Mouse (Mus musculus): ENCODE results near the gene Pgap1. TPM values are rescaled to one million over a fixed set of nuclear protein-coding genes. Genes with fewer than 3 reads are reported as not detected.

Pgap1 gene
- polyA plus RNA-seq, 1 experiment from 2014 or later = 53.5 TPM

DNA sequence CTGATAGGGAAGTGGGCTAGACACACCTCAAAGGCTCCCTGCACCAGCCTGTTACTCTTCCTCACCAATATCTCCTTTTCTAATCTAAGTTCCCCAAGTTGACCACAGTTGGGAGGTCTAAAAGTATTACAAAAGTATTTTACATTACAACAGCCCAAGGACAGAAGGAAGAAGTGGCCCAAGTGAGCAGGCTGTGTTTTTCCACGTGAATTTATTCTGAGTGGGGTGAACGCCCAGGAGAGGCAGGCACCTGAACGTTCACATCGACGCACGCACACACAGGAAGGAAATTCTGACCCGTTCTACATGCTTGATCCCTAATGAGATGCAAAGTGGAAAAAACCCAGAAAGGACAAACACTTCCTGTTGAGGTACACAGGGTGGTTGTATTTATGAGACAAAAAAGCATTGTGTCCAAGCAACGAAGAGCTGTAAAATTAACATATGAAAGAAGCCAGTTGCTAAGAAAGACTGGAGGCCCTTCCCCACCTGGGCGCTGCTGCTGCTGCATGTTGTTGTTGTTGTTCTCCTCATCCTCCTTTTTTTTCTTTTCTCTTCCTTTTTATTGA lies 27.9 kb upstream of the Pgap1 start:
- H3K27me3 ChIP-seq (ENCODE audit: control insufficient read depth, insufficient read depth, low read length) = no peaks in the 10 kb centered on the region
- DNase-seq = peak; percentile 41
- H3K9me3 ChIP-seq (ENCODE audit: control insufficient read depth, low read length) = no peaks in the 10 kb centered on the region
- peak; percentile 55 for ATAC-seq (ENCODE audit: low FRiP score, low TSS enrichment)
- H3K4me2 ChIP-seq (ENCODE audit: low read length) = peak overlapping the region; percentile 29; the same call in 1 of the 2 replicates
- 0 out of 2 replicates have a peak overlapping the region, but pooled peaks have one; percentile 15 for H3K27ac ChIP-seq (replicated peaks; ENCODE audit: low read depth, low read length)
- peaks cover 9% of the 10 kb centered on the region for H3K4me1 ChIP-seq (ENCODE audit: control insufficient read depth, insufficient read depth, low read length)
- WGBS = 7% methylated on average over 9 of the region's 9 CpGs
- H3K4me3 ChIP-seq (replicated peaks; ENCODE audit: low read depth, low read length) = no peak overlapping the region
- H3K36me3 ChIP-seq (ENCODE audit: control insufficient read depth, insufficient read depth, low read length) = no peaks in the 10 kb centered on the region
- H3K9ac ChIP-seq (replicated peaks; ENCODE audit: low read length) = no peak overlapping the region

- peaks cover 9% of the 10 kb centered on the region for H3K4me1 ChIP-seq (ENCODE audit: control insufficient read depth, insufficient read depth, low read length)
- H3K4me3 ChIP-seq (replicated peaks; ENCODE audit: low read depth, low read length) = no peak overlapping the region
- H3K27me3 ChIP-seq (ENCODE audit: control insufficient read depth, insufficient read depth, low read length) = no peaks in the 10 kb centered on the region
- ATAC-seq (ENCODE audit: low FRiP score, low TSS enrichment) (no peak), DNase-seq (no peak)
- no peak overlapping the region for H3K4me2 ChIP-seq (ENCODE audit: low read length)
- H3K36me3 ChIP-seq (ENCODE audit: control insufficient read depth, insufficient read depth, low read length) = no peaks in the 10 kb centered on the region
- H3K9ac ChIP-seq (replicated peaks; ENCODE audit: low read length) = no peak overlapping the region
- no peaks in the 10 kb centered on the region for H3K9me3 ChIP-seq (ENCODE audit: control insufficient read depth, low read length)
- H3K27ac ChIP-seq (replicated peaks; ENCODE audit: low read depth, low read length) = no peak overlapping the region
- 50% methylated on average over 2 of the region's 2 CpGs for WGBS
Measured at GRCm38 (mm10) chr1:54584588-54585277, 27.2 kb upstream of the Pgap1 start.

DNA sequence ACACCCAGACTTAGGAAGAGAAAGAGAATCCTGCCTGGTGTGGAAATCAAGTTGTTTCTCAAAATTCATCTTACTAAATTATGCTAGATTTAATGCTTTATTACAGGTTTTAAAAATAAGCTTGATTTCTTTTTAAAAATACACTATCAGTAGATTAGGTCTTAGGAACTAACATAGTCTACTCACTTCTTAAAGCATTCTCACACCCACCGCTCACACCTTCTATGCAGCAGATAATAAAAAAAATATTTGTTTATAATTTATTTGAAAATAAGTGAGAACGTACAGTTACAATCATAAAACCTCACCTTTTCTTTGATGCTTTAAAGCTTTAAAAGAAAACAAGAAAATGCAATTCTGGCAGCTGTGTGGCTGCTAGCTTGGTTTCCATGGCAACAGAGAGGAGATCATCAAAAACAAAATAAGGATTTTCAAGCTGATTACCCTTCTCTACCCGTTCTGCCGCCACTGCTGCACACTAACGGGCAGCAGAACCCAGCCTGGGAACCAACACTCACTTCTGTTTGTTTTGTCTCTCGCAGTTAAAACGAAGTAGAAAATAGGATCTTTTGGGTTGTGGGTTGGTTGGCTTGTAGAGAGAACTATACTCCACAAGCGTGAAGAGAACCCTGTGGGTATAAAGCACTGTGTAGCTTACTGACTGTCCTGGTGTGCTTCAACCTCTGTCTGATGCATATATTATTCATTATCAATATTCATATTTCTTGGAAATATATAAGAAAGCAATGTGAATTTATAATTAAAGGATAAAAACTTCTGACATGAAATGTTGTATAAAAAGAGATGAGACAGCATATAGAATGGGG lies 21.1 kb upstream of the Pgap1 start:
- 15% methylated on average over 8 of the region's 8 CpGs for WGBS

GRCm38 (mm10) chr1:54569102-54569501 lies 11.6 kb upstream of the Pgap1 start:
- no peak for DNase-seq
- Histone ChIP-seq H3K4me2 (ENCODE audit: low read length) (no peak overlapping the region), H3K36me3 (ENCODE audit: control insufficient read depth, insufficient read depth, low read length) (no peaks in the 10 kb centered on the region), H3K27me3 (ENCODE audit: control insufficient read depth, insufficient read depth, low read length) (no peaks in the 10 kb centered on the region), H3K4me1 (ENCODE audit: control insufficient read depth, insufficient read depth, low read length) (no peaks in the 10 kb centered on the region), H3K27ac (replicated peaks; ENCODE audit: low read depth, low read length) (no peak overlapping the region), H3K9me3 (ENCODE audit: control insufficient read depth, low read length) (no peaks in the 10 kb centered on the region), H3K9ac (replicated peaks; ENCODE audit: low read length) (no peak overlapping the region), H3K4me3 (replicated peaks; ENCODE audit: low read depth, low read length) (no peak overlapping the region)
- ATAC-seq (ENCODE audit: low FRiP score, low TSS enrichment) = no peak
- 77% methylated on average over 2 of the region's 2 CpGs for WGBS

More for the DNA sequence above, 21.1 kb upstream of the Pgap1 start:
- H3K9ac ChIP-seq (replicated peaks; ENCODE audit: low read length) = no peak overlapping the region
- no peaks in the 10 kb centered on the region for H3K9me3 ChIP-seq (ENCODE audit: control insufficient read depth, low read length)
- H3K4me2 ChIP-seq (ENCODE audit: low read length) = peak overlapping the region; percentile 27
- H3K27me3 ChIP-seq (ENCODE audit: control insufficient read depth, insufficient read depth, low read length) = no peaks in the 10 kb centered on the region
- H3K4me1 ChIP-seq (ENCODE audit: control insufficient read depth, insufficient read depth, low read length) = peaks cover 9% of the 10 kb centered on the region; the same call in 1 of the 2 replicates
- peak; percentile 88 for DNase-seq
- no peak overlapping the region for H3K4me3 ChIP-seq (replicated peaks; ENCODE audit: low read depth, low read length)
- H3K36me3 ChIP-seq (ENCODE audit: control insufficient read depth, insufficient read depth, low read length) = no peaks in the 10 kb centered on the region
- ATAC-seq (ENCODE audit: low FRiP score, low TSS enrichment) = peak; percentile 81
- H3K27ac ChIP-seq (replicated peaks; ENCODE audit: low read depth, low read length) = peak overlapping the region; percentile 53; the same call in 1 of the 2 replicates

GRCm38 (mm10) chr1:54563923-54564322 lies 6.4 kb upstream of the Pgap1 start:
- ATAC-seq (ENCODE audit: low FRiP score, low TSS enrichment) = no peak
- H3K9ac ChIP-seq (replicated peaks; ENCODE audit: low read length) = no peak overlapping the region
- H3K9me3 ChIP-seq (ENCODE audit: control insufficient read depth, low read length) = no peaks in the 10 kb centered on the region
- no peak overlapping the region for H3K4me2 ChIP-seq (ENCODE audit: low read length)
- no peak overlapping the region for H3K4me3 ChIP-seq (replicated peaks; ENCODE audit: low read depth, low read length)
- no peak for DNase-seq
- WGBS = 91% methylated on average over 6 of the region's 6 CpGs
- H3K4me1 ChIP-seq (ENCODE audit: control insufficient read depth, insufficient read depth, low read length) = no peaks in the 10 kb centered on the region
- no peaks in the 10 kb centered on the region for H3K27me3 ChIP-seq (ENCODE audit: control insufficient read depth, insufficient read depth, low read length)
- no peaks in the 10 kb centered on the region for H3K36me3 ChIP-seq (ENCODE audit: control insufficient read depth, insufficient read depth, low read length)
- H3K27ac ChIP-seq (replicated peaks; ENCODE audit: low read depth, low read length) = no peak overlapping the region

GRCm38 (mm10) chr1:54556586-54557221 lies 780 bp downstream of the Pgap1 start:
- H3K36me3 ChIP-seq (ENCODE audit: control insufficient read depth, insufficient read depth, low read length) = no peaks in the 10 kb centered on the region
- ATAC-seq (ENCODE audit: low FRiP score, low TSS enrichment) (no peak; the same call in 1 of the 2 replicates), DNase-seq (peak; percentile 64)
- no peaks in the 10 kb centered on the region for H3K9me3 ChIP-seq (ENCODE audit: control insufficient read depth, low read length)
- 2% methylated on average over 18 of the region's 18 CpGs for WGBS
- H3K4me1 ChIP-seq (ENCODE audit: control insufficient read depth, insufficient read depth, low read length) = peaks cover 13% of the 10 kb centered on the region; the same call in 1 of the 2 replicates
- H3K27ac ChIP-seq (replicated peaks; ENCODE audit: low read depth, low read length) = peak overlapping the region; percentile 88
- H3K9ac ChIP-seq (replicated peaks; ENCODE audit: low read length) = peak overlapping the region; percentile 75
- H3K27me3 ChIP-seq (ENCODE audit: control insufficient read depth, insufficient read depth, low read length) = no peaks in the 10 kb centered on the region
- H3K4me2 ChIP-seq (ENCODE audit: low read length) = peak overlapping the region; percentile 72
- peak overlapping the region; percentile 77 for H3K4me3 ChIP-seq (replicated peaks; ENCODE audit: low read depth, low read length)

- Histone ChIP-seq H3K9ac (replicated peaks; ENCODE audit: low read length) (no peak overlapping the region), H3K4me1 (ENCODE audit: control insufficient read depth, insufficient read depth, low read length) (peaks cover 13% of the 10 kb centered on the region; the same call in 1 of the 2 replicates), H3K27me3 (ENCODE audit: control insufficient read depth, insufficient read depth, low read length) (no peaks in the 10 kb centered on the region), H3K36me3 (ENCODE audit: control insufficient read depth, insufficient read depth, low read length) (no peaks in the 10 kb centered on the region), H3K9me3 (ENCODE audit: control insufficient read depth, low read length) (no peaks in the 10 kb centered on the region), H3K27ac (replicated peaks; ENCODE audit: low read depth, low read length) (no peak overlapping the region), H3K4me3 (replicated peaks; ENCODE audit: low read depth, low read length) (peak overlapping the region; percentile 77), H3K4me2 (ENCODE audit: low read length) (peak overlapping the region; percentile 72)
- no peak for ATAC-seq (ENCODE audit: low FRiP score, low TSS enrichment)
- peak; percentile 20 for DNase-seq
- 29% methylated on average over 4 of the region's 4 CpGs for WGBS
Measured at GRCm38 (mm10) chr1:54555364-54556140, 1.9 kb downstream of the Pgap1 start.

GRCm38 (mm10) chr1:54552621-54553020 lies 4.9 kb downstream of the Pgap1 start:
- peaks cover 21% of the 10 kb centered on the region for H3K36me3 ChIP-seq (ENCODE audit: control insufficient read depth, insufficient read depth, low read length)
- H3K4me3 ChIP-seq (replicated peaks; ENCODE audit: low read depth, low read length) = no peak overlapping the region
- DNase-seq (no peak), ATAC-seq (ENCODE audit: low FRiP score, low TSS enrichment) (no peak)
- H3K9ac ChIP-seq (replicated peaks; ENCODE audit: low read length) = no peak overlapping the region
- H3K27ac ChIP-seq (replicated peaks; ENCODE audit: low read depth, low read length) = no peak overlapping the region
- H3K4me2 ChIP-seq (ENCODE audit: low read length) = no peak overlapping the region
- H3K27me3 ChIP-seq (ENCODE audit: control insufficient read depth, insufficient read depth, low read length) = no peaks in the 10 kb centered on the region
- WGBS = 92% methylated on average over 2 of the region's 2 CpGs
- H3K9me3 ChIP-seq (ENCODE audit: control insufficient read depth, low read length) = no peaks in the 10 kb centered on the region
- peaks cover 10% of the 10 kb centered on the region; the same call in 1 of the 2 replicates for H3K4me1 ChIP-seq (ENCODE audit: control insufficient read depth, insufficient read depth, low read length)

Measured in midbrain, embryonic 14.5 days (tissue).